Mouse (Mus musculus): Measurements from ENCODE around the gene Mccc2. TPM values are rescaled to one million over a fixed set of nuclear protein-coding genes. Genes with fewer than 3 reads are reported as not detected.

The Mccc2 gene
- polyA plus RNA-seq (2015; fragmentation: Illumina TruSeq; extraction: RNeasy Lipid Tissue Mini Kit (QIAGEN cat#74804); ENCODE audit: low read depth, low replicate concordance), result 24.1 TPM

DNA sequence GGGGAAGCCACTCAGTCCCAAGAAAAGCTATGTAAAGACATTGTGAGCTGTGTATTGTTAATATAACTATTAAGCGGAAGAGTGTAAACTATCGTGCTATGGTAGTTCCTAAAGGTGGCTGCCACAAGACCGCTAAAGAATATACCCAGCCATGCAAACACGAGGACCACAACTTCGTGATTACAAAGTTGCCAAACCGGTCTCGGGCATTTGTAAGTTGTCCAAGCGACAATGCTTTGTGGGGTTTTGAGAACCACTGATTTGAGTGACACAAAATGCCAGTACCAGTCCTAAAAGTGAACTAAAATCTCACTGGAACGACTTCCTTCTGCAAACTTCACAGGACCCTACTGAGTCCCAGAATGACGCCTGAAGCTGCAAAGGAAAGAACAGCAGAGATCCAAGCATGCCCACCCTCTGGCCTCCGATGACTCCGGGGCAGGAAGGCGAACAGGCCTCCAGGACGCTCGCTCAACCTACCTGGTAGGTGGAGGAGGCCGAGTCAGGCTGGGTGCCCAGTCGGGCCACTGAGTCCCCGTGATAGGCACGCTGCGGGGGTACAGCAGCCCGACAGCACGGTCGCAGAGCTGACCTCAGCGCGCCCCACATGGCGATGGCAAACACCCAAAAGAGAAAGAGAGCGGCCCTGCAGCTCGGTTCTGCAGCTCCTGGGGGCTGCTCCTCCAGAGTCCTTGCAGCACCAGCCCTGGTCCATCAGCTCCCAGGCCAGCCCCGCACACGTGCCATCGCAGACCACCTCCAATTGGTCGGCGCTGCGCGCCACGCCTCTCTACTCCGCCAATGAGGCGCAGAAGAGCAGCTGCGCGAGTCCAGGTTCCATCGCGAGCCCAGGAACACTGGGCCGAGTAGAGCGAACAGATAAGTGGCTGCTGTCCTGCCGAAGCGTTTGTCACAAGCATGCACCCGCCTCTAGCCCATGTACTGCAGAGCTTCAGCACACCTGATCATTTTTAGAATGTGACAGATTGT lies at the start of gene Mccc2:
Mccc2 (minus strand) TSS at position 734 of the 990 bp plus-strand sequence.

DNA sequence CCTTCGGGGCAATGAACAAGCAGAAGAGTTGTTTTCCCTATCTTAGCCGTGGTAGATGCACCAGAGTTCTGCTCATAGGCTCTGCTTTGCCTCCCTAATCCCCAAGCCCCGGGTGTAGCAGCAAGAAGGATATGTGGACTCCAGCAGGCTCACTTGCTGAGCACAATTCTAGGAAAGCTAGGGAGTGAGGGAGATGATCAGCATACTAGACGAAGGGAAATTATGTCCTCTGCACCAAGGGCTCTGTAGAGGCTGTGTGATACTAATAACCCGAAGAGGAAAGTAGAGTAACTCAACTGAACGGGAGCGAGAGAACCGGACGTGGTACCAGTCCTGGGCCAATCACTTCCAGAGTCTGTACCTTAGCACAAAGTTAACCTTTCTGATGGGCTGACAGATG lies 114.5 kb downstream of the Mccc2 start, which contains the start of gene Cartpt:
Cartpt (minus strand) TSS at position 127 of the 400 bp plus-strand sequence.

Other genes with a start within 250 kb of the Mccc2 start
- gene Cartpt, start 114.5 kb downstream of the Mccc2 start, polyA plus RNA-seq (2015; fragmentation: Illumina TruSeq; extraction: RNeasy Lipid Tissue Mini Kit (QIAGEN cat#74804); ENCODE audit: low read depth, low replicate concordance), result 56.5 TPM
- gene Bdp1, start 88.4 kb upstream of the Mccc2 start, polyA plus RNA-seq (2015; fragmentation: Illumina TruSeq; extraction: RNeasy Lipid Tissue Mini Kit (QIAGEN cat#74804); ENCODE audit: low read depth, low replicate concordance), result 18.5 TPM
- 36.5 TPM for gene Serf1, start 92.4 kb upstream of the Mccc2 start, polyA plus RNA-seq (2015; fragmentation: Illumina TruSeq; extraction: RNeasy Lipid Tissue Mini Kit (QIAGEN cat#74804); ENCODE audit: low read depth, low replicate concordance)
- gene Smn1, start 109.2 kb upstream of the Mccc2 start, polyA plus RNA-seq (2015; fragmentation: Illumina TruSeq; extraction: RNeasy Lipid Tissue Mini Kit (QIAGEN cat#74804); ENCODE audit: low read depth, low replicate concordance), result 31.4 TPM
- gene Naip2, start 186.5 kb upstream of the Mccc2 start, polyA plus RNA-seq (2015; fragmentation: Illumina TruSeq; extraction: RNeasy Lipid Tissue Mini Kit (QIAGEN cat#74804); ENCODE audit: low read depth, low replicate concordance), result 0.59 TPM
- gene Naip5, start 230.7 kb upstream of the Mccc2 start, polyA plus RNA-seq (2015; fragmentation: Illumina TruSeq; extraction: RNeasy Lipid Tissue Mini Kit (QIAGEN cat#74804); ENCODE audit: low read depth, low replicate concordance), result 0.80 TPM

Data from brain, adult 10 weeks (tissue).